Mouse (Mus musculus) bone marrow, adult 2 months (tissue): ENCODE measurements around the gene Coq5.
"Not testable (repeated sequence)": the region's sequence is repeated elsewhere in the genome, so short reads cannot be mapped to it uniquely, and the experiment has no call there.

ENCODE experiments used
- CTCF ChIP-seq: fragments of 200-500 bp; IDR thresholded peaks from 2 replicates; pipeline ENCODE4 v1.5.1; 2011; ENCODE audit warnings: low read length, control low read depth; ENCODE audit not compliant: control insufficient read depth, insufficient read depth
- POLR2A ChIP-seq: fragments of 200-500 bp; IDR thresholded peaks from 2 replicates; pipeline ENCODE4 v1.6.1; 2011; ENCODE audit warnings: low read depth, mild to moderate bottlenecking, control low read depth, low read length, borderline replicate concordance; ENCODE audit not compliant: control insufficient read depth

DNA sequence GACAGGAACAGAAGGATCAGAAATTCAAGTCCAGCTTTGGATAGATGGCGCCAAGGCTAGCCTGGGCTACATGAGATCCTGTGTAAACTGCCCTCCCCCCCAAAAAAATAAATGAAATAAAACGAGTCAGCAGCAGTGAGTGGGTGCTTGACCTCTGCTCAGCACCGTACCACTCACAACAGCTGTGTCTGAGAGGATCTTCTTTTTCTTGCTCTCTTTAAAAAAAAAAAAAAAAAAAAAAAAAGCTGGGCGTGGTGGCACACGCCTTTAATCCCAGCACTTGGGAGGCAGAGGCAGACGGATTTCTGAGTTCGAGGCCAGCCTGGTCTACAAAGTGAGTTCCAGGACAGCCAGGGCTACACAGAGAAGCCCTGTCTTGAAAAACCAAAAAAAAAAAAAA, 22.7 kb downstream of the Coq5 start:
- not testable (repeated sequence) for TF ChIP-seq CTCF, POLR2A
